Mouse (Mus musculus): Measurements from ENCODE around the gene Oas1c.

GRCm38 (mm10) chr5:120847067-120847466 lies 34.8 kb upstream of the Oas1c start, which contains the start of gene Oas1f:
- TF ChIP-seq CTCF (IDR thresholded peaks at IDR 0.05; ENCODE audit: low read depth, low read length) (no peak), TAL1 (conservative IDR thresholded peaks at IDR 0.05; ENCODE audit: low read depth, low read length) (no peak), POLR2AphosphoS5 (IDR thresholded peaks at IDR 0.05; ENCODE audit: insufficient replicate concordance, low read depth, low read length) (no peak), GATA1 (IDR thresholded peaks at IDR 0.05; ENCODE audit: borderline replicate concordance, low read length) (no peak)
